Mouse (Mus musculus) lung, postnatal 0 days (tissue): ENCODE measurements at regions not wholly inside any gene's neighbourhood (a gene's known extent, or its start where the extent isn't known, plus 50 kb on each side); places are given as distances from the start of the nearest gene placed in this dataset.

Experiments
- CTCF ChIP-seq: IDR thresholded peaks from 2 replicates; pipeline ENCODE4 v1.5.1; 2016; ENCODE audit warnings: antibody characterized with exemption, mild to moderate bottlenecking
- EP300 ChIP-seq: IDR thresholded peaks from 2 replicates; pipeline ENCODE4 v1.6.1; 2016; ENCODE audit warnings: antibody characterized with exemption, mild to moderate bottlenecking, control low read depth

DNA sequence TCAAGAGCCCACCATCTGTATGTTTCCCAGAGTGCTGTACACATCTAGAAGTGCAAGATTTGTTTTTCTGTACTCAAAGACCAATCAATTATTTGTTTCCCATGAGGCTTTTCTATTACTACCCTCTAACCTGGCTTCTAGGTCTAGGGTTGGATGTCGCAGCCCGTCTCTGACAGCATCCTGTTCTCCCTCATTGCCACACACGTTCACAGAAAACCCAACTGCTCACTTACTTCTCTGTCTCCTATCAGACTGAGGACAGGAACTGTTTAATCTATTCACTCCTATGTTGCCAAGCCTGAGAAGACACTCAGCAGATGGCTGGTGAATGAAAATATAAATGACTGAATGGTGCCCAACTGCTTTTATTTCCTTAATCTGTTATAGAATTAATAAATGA, 109.6 kb upstream of the Pcgf5 start:
- TF ChIP-seq CTCF, result no peak
- no peak for TF ChIP-seq EP300
